Mouse (Mus musculus) kidney, adult 9 months (tissue): Measurements from ENCODE around the gene Rab8b.
A peak's percentile ranks its signal among the peaks of the same experiment; 100 is the strongest.

Source experiments
- DNase-seq: peaks from one replicate; pipeline ENCODE4 v3.0.0; 2022

Gene Rab8b

DNA sequence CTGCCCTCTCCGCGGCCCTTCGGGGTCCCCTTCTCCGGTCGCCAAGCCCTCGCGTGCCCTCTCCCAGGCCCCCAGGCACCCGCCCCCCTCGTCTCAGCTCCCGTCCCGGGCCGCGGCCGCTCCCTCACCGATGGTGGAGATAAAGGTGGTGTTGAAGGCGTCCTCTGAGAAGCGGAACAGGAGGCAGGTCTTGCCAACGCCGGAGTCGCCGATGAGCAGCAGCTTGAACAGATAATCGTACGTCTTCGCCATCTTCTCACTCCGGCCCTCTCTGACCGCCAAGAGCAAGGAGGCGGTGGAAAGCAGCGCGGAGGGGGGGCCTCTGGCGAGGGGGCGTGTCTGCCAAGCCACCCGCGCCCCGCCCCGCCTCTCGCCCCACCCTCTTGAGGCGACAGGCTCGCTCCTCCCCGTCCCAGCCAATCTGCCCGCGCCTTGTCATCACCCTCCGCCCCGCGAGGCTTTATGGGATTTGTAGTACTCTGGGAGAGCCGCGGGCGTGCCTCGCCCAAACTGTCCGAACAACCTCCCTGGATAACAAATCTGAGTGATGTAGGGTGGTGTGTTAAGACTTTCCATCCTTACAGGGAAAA is at the start of gene Rab8b:
TSS of gene Rab8b (minus strand) at position 306 of the 590 bp plus-strand sequence.
- peak; percentile 96 for DNase-seq

DNA sequence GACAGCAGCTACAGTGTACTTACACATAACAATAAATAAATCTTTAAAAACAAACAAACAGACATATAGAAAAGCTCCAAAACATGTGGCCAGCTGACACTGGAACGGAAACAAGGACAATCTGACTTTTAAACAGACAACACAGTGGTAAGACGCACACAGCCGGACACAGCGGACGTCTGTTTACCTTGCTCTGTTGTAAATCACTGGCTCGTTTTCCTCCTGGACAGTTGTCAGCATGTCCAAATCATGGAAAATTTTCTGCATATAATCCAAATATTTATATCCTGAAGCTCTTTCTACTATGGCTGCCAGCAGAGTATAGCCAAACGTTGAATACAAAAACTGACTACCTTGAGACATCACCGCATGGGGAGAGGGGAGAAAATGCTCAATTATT is 48.0 kb upstream of the Rab8b start:
- no peak for DNase-seq

DNA sequence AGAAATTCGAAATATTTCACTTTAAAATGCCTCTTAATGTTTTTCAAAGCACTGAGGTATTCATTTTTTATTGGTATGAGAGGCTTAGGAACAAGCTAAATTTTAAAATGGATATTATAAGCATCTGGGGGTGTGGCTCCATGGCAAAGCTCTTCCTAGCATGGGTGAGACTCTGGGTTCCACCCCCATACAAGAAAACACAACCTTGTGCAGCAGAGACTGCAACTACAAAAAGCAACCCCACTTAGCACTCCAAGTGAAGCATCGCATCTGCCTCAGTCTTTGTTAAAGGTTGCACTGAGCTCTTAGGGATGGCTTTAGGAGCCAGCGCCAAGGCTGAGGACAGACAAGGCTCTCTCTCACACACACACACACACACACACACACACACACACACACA is 42.0 kb upstream of the Rab8b start:
- DNase-seq, result no peak

DNA sequence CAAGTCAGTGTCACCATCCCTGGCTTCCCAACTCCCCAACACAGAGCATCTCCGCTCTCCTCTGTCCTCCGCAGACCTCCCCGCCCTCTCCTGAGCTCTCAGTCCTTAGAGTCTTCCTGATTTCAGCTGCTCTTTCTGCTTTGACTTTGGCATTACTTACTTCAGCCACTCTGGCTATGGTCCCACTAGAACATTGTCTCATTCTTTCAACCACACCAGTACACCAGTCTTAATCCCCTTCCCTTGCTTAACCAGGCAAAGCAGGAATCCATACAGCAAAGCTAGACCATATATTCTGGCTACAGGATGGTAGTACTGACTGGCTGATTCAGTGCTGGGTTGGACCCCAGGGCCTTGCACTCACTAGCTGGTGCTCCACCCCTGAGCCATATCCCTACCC is 38.0 kb upstream of the Rab8b start:
- DNase-seq, result no peak

DNA sequence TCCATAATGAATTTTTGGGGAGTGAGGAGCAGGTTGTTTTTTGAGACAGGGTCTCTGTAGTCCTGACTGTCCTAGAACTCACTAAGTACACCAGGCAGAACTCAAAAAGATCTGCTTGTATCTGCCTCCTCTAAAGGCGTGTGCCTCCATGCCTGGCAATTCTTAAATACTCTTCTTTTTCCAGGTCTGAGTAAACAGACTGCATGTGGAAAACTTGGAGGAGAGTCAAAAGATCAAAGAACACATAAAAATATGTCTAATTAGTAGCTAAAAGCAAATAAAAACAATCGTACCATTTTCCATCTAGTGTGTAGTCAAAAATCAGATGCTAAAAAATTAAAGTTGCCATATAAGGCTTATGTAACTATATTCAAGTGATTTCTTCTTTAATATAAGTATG is 33.4 kb upstream of the Rab8b start:
- DNase-seq, result peak; percentile 56

DNA sequence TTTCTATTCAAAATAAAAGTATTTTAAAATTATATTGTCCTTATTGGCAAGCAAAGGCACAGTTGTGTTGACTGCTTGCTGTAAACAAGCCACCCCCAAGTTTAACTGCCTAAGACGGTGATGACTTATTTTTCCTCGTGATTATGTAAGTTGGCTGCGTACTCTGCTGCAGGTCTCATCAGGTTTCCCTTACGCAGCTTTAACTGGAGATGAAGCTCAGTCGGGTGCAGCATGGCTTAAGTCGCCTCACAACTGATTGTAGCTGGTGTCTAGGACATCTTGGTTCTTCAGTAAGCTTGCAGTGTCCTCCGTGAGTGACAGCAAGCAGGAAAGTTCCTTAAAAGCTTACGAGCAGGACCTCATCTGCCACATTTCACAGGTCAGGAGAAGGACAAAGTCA is 32.8 kb upstream of the Rab8b start:
- peak; percentile 46 for DNase-seq

DNA sequence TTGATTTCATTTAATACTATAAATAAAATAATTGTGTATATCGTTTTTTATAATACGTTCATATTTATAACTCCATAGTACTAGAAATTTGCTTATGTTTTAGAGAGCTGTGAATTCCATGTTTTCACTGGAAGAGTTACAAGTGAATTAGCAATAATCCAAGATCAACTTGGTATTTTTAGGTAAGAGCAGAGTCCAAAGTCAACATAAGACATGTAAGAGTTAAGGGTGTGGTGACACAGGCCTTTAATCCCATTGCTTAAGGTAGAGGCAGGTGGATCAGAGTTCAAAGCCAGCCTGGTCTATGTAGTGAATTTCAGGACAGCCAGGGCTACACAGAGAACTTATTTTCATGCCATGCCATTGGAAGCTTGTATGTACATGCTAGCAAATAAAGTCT is 29.0 kb upstream of the Rab8b start:
- no peak for DNase-seq

DNA sequence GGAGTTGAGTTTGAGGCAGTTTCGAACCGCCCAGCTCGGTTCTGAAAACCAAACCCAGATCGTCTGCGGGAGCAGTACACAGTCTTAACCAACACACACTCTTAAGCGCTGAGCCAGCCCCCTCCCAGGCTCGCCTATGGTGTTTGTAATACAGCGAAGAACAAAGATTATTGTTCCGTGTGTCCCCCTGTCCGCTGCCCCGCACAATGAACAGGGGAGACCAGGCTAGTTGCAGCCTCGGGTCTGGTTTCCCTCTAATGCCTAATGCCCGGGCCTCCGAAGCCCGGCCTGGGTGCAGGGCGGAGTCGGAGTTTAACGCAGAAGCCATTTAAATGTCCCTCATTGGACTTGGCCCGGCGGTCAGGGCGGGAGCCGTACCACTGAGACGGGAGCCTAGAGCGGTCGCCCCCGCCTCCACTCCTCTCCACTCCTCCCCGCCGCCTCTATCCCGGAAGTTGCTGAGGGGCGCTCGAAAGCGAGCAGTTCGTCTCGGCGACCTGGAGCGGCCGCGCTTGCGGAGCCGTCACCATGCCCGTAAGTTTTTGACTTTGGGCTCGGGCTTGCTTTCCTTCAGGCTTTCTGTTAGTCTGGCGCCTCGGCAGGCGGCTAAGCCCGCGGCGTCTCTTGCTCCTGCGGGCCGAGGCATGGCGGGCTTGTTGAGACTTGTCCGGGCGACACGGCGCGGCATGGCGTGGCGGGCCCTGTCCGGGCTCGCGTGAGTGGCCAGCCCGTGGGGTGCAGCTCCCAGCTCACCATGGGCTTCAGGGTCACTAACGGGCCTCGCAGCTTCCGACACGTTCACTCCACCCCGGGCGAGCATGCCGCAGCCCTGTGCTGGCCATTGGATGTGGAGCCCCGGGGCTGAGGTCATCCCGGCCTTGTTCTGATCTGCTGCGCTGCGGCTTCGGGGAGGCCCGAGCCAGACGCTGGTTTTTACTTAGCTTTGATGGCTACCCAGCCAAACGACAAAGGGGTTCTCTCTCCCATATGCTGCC is 26.5 kb upstream of the Rab8b start, which contains the start of gene Rps27l:
TSS of gene Rps27l (plus strand) at position 440 of the 995 bp plus-strand sequence.
- peak; percentile 97 for DNase-seq

DNA sequence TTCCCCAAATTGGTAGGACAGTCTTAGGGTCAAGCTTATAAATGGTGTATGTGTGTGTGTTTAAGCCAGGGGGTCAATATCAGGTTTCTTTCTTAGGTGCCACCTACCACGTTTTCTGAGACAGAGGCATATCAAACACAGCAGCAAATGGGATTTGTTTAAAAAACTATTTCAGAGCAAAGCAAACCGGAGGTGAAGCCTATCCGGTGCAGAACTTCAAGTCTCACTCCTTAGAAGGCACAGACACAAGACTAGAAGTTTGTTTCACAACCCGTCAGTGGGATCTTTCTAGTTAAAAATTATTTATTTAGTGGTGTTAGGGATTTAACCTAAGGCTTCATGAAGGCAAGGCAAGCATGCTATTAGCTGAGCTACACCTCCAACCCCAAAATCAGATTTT is 25.7 kb upstream of the Rab8b start:
- DNase-seq, result no peak

DNA sequence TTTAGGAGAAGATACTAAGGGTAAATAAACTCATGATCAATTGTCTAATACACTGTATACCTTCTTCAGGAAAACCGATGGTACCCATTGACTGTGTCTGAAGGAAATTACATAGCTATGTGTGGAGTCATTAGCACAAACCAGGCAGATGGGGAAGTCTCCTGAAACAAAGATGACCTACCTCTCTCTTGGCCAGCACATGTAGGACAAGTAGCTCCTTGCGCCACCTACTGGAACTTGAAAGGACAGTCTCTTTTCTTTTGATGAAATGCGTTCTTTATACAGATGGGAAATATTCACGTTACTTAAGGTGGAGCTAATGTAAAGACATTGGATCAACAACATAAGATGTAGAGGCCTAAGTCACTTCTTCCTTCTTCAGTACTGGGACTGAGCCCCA is 19.3 kb upstream of the Rab8b start:
- DNase-seq, result peak; percentile 67

DNA sequence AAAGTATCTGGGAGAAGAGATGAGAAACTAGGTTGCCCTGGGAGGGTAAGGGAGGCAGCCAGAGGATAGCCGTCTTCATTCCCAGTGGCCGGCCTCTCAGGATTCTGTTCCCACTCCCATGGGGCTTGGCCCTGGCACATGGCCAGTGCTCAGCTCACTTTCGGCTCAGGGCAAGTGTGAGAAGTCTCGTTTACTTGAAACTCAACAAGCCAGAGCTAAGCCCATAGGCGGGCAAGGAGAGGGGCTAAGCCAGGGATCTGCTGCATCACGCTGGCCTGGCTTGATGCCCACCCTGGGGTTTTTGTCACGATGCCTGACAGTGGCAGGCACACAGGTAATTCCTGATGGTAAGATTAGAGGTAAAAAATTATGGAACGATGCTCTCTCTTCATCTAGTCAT is 18.0 kb upstream of the Rab8b start:
- DNase-seq, result no peak

DNA sequence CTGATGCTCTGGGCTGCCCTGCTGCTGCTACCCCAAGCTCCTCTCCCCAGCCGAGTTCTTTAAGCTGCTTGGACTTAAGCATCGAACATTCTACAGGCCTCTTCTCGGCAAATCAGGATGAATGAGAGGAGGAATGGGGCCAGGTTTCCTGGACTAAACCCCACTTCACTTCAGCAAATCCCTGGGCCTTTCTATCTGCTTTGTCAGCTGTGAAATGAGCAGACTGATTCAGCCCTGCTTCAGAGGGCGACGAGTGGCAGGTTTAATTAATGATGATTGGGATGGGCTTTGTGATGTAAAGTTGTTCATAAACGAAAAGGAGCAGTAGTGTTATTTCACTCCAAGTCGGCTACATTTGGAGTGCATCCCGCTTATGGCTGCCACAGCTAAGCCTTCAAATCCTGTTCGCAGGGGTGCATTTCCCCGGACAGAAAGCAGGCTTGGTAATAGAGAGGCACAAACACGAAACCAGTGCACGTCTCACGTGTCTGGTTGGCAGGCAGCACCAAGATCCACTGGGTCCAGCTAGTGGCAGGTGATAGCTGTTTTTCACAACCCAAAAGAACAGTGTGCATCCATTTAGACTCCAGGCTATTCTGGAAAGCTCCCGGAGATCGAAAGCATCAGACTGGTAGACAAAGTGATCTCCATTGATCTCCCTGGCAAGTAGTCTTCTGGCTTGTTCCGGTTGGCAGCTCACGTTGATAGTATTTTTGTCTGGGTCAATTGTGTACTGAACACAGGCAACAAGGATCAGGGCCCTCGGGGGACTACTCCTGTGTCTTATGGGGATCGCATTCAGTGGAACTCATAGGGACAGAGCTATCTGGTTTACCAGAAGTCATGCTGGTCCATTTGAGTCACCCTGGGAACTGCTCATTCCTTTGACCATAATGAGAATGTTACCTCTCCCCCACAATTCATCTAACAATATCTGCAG is 14.7 kb upstream of the Rab8b start:
- DNase-seq, result no peak

DNA sequence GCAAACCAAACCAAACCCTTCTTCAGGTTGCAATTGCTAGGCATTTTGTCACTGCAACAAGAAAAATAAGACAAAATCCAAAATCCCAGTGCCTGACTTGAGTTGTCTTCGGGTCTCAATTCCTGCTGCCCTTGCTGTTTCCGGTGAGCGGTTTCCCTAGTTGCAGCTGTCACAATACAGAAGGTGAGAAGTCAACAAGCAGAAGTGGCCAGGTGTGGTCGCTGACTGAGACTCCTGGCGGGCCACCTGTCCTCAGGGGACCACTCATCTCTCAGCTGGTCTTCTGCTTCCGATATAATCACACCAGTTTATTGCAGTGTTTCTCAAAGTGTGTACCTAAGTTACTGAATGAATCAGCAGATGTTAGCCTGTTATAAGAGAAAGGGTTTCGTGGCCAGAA is 10.9 kb upstream of the Rab8b start:
- no peak for DNase-seq

DNA sequence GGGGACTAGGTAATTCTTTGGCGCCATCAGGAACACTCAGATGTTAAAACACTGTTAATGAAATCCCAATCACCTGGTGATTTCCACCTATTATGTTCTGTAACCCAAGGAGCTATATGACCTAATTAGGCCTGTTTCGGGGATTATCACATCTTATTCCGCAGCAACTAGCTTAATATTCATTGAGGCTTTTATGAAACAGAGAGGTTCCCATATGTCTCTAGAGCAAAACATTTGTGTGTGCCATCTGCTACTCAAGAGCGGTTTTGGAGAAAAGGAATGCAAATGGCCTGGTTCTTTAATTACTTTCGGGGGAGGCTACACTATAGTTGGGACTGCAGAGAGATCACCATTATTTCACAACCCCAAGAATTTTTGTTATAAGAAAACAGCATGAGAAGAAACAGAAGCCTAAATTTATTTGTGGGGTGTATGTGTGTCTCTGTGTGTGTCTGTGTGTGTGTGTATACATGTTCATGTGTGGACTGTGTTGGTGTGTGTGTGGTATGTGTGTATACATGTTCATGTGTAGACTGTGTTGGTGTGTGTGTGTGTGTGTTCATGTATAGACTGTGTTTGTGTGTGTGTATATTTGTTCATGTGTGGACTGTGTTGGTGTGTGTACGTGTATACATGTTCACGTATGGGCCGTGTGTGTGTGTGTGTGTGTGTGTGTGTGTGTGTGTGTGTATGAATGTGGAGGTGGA is 8.4 kb upstream of the Rab8b start:
- no peak for DNase-seq

DNA sequence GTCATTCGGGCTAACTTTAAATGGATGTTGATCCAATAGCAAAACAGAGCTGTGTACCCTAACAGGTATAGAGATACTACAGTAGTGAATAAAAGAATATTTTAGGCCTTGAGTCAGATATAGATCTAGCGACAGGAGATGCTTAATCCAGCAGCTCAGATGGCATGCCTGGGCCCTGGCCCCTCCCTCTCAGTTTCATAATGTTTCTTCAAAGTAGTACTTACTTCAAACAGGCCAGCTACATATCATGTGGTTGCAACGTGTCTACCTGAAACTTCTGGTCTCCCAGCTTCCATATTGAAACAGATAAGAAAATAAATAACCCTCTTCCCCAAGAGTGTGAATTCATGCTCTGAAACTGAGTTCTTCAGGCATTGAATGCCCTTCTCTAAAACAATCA is 6.4 kb upstream of the Rab8b start:
- DNase-seq, result no peak

DNA sequence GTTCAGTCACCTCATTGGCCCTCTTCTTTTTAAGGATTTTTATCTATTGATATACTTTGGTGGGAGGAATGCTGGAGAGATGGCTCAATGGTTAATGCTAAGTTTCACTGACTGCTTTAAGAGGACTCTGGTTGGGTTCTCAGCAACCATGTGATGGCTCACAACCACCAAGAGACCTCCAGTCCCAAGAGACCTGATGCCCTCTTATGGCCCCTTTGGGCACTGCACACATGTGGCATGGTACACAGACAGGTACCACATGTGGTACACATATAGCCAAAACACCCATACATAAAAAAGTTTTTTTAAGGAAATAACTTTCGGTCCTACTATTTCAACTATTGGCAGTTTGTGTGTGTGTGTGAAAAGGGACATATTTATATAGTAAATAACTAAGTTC is 2.6 kb upstream of the Rab8b start:
- DNase-seq, result no peak

DNA sequence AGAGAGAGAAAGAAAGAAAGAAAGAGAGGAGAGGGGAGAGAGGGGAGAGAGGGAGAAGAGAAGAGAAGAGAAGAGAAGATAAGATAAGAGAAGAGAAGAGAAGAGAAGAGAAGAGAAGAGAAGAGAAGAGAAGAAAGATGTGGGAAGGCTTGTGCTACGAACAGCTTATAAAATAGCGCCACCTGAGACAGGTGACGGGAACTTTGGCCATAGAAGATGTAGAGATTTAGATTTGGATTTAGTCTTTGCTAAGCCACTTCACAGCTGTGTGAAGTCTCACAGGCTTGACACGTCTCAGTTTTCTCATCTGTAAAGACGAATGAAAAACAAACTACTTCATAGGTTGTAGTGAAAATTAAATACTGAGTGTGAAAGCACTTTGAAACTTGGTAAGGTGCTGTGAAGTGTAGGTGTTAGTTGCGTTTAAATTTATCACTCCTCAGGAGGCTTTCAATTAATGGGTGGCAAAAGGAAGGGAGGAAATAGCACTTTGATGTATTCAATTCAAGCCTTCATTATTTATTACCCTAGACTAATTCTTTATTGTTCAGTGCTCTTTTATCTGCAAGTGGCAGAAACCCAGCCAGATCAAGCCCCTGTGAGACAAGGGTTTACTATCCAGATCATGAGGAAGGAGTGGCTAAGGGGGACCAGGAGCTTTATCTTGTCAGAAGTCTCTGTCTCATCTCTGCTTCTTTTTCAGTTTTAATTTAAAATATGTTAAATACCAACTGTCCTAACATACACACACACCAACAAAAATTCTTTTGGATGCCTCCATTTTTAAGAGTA is 1.2 kb upstream of the Rab8b start:
- DNase-seq, result no peak

DNA sequence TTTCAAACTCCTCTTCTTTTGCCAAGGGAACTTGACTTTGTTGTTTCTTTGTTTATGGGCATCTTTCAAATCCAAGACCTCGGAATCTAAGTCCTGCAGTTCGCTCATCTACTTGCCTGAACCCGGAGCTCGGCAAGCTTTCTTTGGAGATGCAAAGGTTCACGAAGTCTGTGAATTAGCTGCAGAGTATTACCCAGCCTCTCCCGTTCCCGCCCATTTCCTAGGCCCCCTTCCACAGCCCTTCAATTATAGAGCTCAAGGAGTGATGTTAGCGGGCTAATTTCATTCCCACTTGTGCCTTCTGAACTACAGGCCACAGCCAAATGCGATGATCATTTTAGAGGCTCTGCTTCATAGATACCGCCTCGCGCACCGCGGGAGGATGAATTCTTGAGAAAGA is 494 bp upstream of the Rab8b start:
- no peak for DNase-seq

DNA sequence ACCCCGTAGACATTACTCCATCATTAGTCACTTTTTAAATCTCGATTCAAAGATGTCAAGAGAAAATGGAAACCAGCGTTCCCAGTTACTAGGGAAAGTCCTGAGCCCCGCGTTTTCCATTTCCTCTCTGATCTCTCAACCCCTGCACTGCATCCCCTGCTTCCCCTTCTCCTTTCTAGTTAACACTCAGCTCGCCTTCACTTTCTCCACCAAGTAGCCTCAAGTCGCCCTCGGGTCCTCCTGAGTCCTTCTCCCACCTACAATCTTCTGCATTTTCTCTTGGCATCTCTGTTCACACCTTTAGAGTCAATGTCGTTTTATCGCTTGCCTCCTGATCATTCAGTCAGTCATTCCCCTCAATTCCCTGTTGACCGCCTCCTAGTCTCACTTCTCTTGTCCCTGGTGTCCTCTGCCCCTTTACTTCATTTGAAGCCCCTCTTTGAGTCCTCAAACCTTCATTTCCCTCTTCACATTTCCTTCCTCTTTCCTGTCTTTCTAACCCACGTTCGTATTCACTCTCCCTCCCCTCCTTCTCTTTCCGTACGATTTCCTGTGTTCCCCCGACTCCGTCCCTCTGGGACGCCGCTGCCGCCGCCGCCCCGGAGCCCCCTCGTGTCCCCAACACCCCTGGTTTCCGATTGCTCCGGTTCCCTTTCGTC is 686 bp downstream of the Rab8b start:
- no peak for DNase-seq

DNA sequence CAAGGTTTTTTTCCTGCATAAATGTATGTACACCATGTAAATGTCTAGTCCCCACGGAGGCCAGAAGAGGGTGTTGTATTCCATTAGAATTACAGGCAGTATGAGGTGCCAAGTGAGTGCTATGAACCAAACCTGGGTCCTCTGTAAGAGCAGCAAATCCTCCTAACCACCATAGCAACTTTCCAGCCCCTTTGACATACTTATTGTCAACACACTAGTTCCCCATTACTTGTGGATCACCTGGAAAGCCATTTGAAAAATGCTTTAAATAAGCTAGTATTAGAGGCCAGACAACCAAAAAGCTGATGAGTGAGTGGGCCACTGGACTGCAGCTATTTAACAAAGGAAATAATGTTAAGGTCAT is 1.6 kb downstream of the Rab8b start:
- DNase-seq, result no peak

DNA sequence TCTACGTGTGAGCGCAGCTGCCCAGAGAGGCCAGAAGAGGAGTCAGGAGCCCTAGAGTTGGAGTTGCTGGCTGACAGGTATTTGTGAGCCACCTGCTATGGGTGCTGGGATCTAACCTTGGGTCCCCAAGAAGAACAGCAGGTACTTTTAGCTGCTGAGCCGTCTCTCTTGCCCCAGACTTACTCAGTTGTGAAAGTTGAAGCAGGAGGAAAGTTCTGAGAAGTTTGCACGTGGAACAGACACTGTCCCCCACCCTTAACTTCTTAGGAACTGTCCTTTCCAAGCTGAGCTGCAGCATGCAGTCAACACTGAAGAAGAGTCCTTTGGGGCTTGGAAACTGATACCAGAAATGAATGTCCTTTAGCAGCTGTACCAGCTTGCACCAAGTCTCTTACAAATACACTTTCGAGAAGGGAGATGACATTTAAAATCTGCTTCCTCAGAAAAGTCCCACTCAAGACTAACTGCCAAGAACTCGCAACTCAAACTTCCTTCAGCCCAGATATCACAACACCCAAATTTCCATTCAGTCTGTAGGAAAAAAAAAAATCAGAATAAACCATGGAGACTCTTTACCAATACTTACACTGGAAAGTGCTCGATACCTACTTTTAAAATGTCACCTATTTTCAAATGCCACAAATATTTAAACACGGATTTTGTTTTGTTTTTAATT is 2.1 kb downstream of the Rab8b start:
- no peak for DNase-seq
